Mouse (Mus musculus) G1E (cell line): Measurements from ENCODE around the gene Fndc1. TPM values are rescaled to one million over a fixed set of nuclear protein-coding genes. Genes with fewer than 3 reads are reported as not detected.

Experiments
- ATAC-seq: 2 replicates; pipeline ENCODE4 v1.8.0; 2016; ENCODE audit warnings: mild to moderate bottlenecking; ENCODE audit not compliant: insufficient number of reproducible peaks, poor library complexity, low FRiP score, severe bottlenecking; ENCODE audit errors: extremely low read depth
- DNase-seq: peaks from one replicate; pipeline ENCODE4 v3.0.0; 2012; ENCODE audit warnings: low spot score
- H3K27me3 ChIP-seq: 2 replicates; pipeline ENCODE4 v1.6.1; 2012; ENCODE audit warnings: mild to moderate bottlenecking, low read length, inconsistent platforms; ENCODE audit not compliant: insufficient read depth
- H3K36me3 ChIP-seq: replicated peaks from 2 replicates; pipeline ENCODE3; 2012; ENCODE audit warnings: mild to moderate bottlenecking, inconsistent platforms
- H3K4me1 ChIP-seq: 2 replicates; pipeline ENCODE4 v1.6.1; 2012; ENCODE audit warnings: low read depth, low read length, inconsistent platforms, mixed read lengths; ENCODE audit not compliant: insufficient read depth
- H3K4me3 ChIP-seq: 2 replicates; pipeline ENCODE4 v1.5.1; 2012; ENCODE audit warnings: low read depth, mild to moderate bottlenecking, inconsistent platforms, low read length, moderate library complexity, mixed read lengths
- H3K9me3 ChIP-seq: replicated peaks from 2 replicates; pipeline ENCODE4 v1.6.1; 2012; ENCODE audit warnings: inconsistent platforms
- CTCF ChIP-seq: IDR thresholded peaks from 2 replicates; pipeline ENCODE4 v1.5.1; 2012; ENCODE audit warnings: low read depth, low read length, inconsistent platforms, mixed read lengths
- GATA1 ChIP-seq: IDR thresholded peaks from 2 replicates; pipeline ENCODE4 v1.6.1; 2012; ENCODE audit warnings: borderline replicate concordance, low read length, inconsistent platforms, mixed read lengths
- GATA2 ChIP-seq: IDR thresholded peaks from 2 replicates; pipeline ENCODE4 v1.6.1; 2012; ENCODE audit warnings: low read depth, low read length, inconsistent platforms, borderline replicate concordance
- POLR2AphosphoS5 ChIP-seq: IDR thresholded peaks from 2 replicates; pipeline ENCODE4 v1.6.1; 2012; ENCODE audit warnings: low read depth, low read length, inconsistent platforms; ENCODE audit not compliant: insufficient replicate concordance
- TAL1 ChIP-seq: conservative IDR thresholded peaks from 2 replicates; pipeline ENCODE4 v1.6.1; 2012; ENCODE audit warnings: low read depth, low read length, inconsistent platforms, mixed read lengths
- polyA plus RNA-seq: library from polyadenylated mRNA; stranded (reverse); fragments of >175 nt; gene quantifications from 2 replicates; pipeline ENCODE4 v1.2.3, GENCODE M21; 2012
- total RNA-seq, 2 experiments: library from RNA; stranded (forward) in 1 of 2; stranded (reverse) in 1 of 2; fragments of 200-1000 nt in 1 of 2; fragments of >200 nt in 1 of 2; fragmentation: Nextera tagmentation in 1 of 2; gene quantifications; 2 replicates each; pipeline ENCODE4 v1.2.3; 2014 to 2017

Fndc1 gene
- total and polyA plus RNA-seq, 3 experiments, result 0.44 TPM; not detected in 2

- Histone ChIP-seq H3K36me3 (no peaks in the 10 kb centered on the region), H3K27me3 (no peaks in the 10 kb centered on the region), H3K9me3 (peaks cover 12% of the 10 kb centered on the region), H3K4me3 (no peak overlapping the region), H3K4me1 (no peaks in the 10 kb centered on the region)
- DNase-seq (no peak), ATAC-seq (no peak)
- no peak for TF ChIP-seq POLR2AphosphoS5
- no peak for TF ChIP-seq CTCF
- TF ChIP-seq TAL1, result no peak
- no peak for TF ChIP-seq GATA1
- TF ChIP-seq GATA2, result no peak
Observed at GRCm38 (mm10) chr17:7746841-7747240, 80.3 kb downstream of the Fndc1 start.

GRCm38 (mm10) chr17:7744976-7745375 lies 82.1 kb downstream of the Fndc1 start:
- no peaks in the 10 kb centered on the region for H3K27me3 ChIP-seq
- no peak overlapping the region for H3K4me3 ChIP-seq
- DNase-seq (no peak), ATAC-seq (no peak)
- peaks cover 9% of the 10 kb centered on the region; the same call in 1 of the 2 replicates for H3K9me3 ChIP-seq
- TF ChIP-seq GATA1 (no peak), POLR2AphosphoS5 (no peak), TAL1 (no peak), GATA2 (no peak), CTCF (no peak)
- no peaks in the 10 kb centered on the region for H3K36me3 ChIP-seq
- no peaks in the 10 kb centered on the region for H3K4me1 ChIP-seq

GRCm38 (mm10) chr17:7740988-7741387 lies 86.1 kb downstream of the Fndc1 start:
- DNase-seq, result no peak
- TF ChIP-seq TAL1, result no peak
- no peak for TF ChIP-seq GATA1
- no peak for TF ChIP-seq CTCF
- no peak for TF ChIP-seq POLR2AphosphoS5
- TF ChIP-seq GATA2, result no peak

GRCm38 (mm10) chr17:7722991-7723390 lies 104.1 kb downstream of the Fndc1 start:
- Histone ChIP-seq H3K4me3 (no peak overlapping the region), H3K36me3 (no peaks in the 10 kb centered on the region), H3K9me3 (peaks cover 3% of the 10 kb centered on the region), H3K4me1 (no peaks in the 10 kb centered on the region), H3K27me3 (no peaks in the 10 kb centered on the region)
- DNase-seq (no peak), ATAC-seq (no peak)
- TF ChIP-seq POLR2AphosphoS5, result no peak
- TF ChIP-seq TAL1, result no peak
- TF ChIP-seq GATA1, result no peak
- no peak for TF ChIP-seq CTCF
- TF ChIP-seq GATA2, result no peak

More at GRCm38 (mm10) chr17:7740988-7741387, 86.1 kb downstream of the Fndc1 start:
- H3K27me3 ChIP-seq, result no peaks in the 10 kb centered on the region
- no peaks in the 10 kb centered on the region for H3K36me3 ChIP-seq
- H3K4me3 ChIP-seq, result no peak overlapping the region
- no peak for ATAC-seq
- H3K9me3 ChIP-seq, result peaks cover 3% of the 10 kb centered on the region; the same call in 1 of the 2 replicates
- no peaks in the 10 kb centered on the region for H3K4me1 ChIP-seq

GRCm38 (mm10) chr17:7718886-7719285 lies 108.2 kb downstream of the Fndc1 start:
- Histone ChIP-seq H3K36me3 (no peaks in the 10 kb centered on the region), H3K9me3 (peaks cover 3% of the 10 kb centered on the region; the same call in 1 of the 2 replicates), H3K4me1 (no peaks in the 10 kb centered on the region), H3K4me3 (no peak overlapping the region), H3K27me3 (no peaks in the 10 kb centered on the region)
- TF ChIP-seq TAL1 (no peak), POLR2AphosphoS5 (no peak), CTCF (no peak), GATA2 (no peak), GATA1 (no peak)
- DNase-seq (no peak), ATAC-seq (no peak)

GRCm38 (mm10) chr17:7717945-7718344 lies 109.2 kb downstream of the Fndc1 start:
- no peak overlapping the region for H3K4me3 ChIP-seq
- TF ChIP-seq GATA1 (no peak), POLR2AphosphoS5 (no peak), TAL1 (no peak), GATA2 (no peak), CTCF (no peak)
- no peaks in the 10 kb centered on the region for H3K4me1 ChIP-seq
- H3K36me3 ChIP-seq, result no peaks in the 10 kb centered on the region
- H3K27me3 ChIP-seq, result no peaks in the 10 kb centered on the region
- ATAC-seq (no peak), DNase-seq (no peak)
- peaks cover 7% of the 10 kb centered on the region; the same call in 1 of the 2 replicates for H3K9me3 ChIP-seq

GRCm38 (mm10) chr17:7713020-7713419 lies 114.1 kb downstream of the Fndc1 start:
- DNase-seq (no peak), ATAC-seq (no peak)
- H3K9me3 ChIP-seq, result 0 out of 2 replicates have a peak, but pooled peaks cover 4% of the 10 kb centered on the region
- H3K36me3 ChIP-seq, result no peaks in the 10 kb centered on the region
- no peak overlapping the region for H3K4me3 ChIP-seq
- no peaks in the 10 kb centered on the region for H3K4me1 ChIP-seq
- H3K27me3 ChIP-seq, result no peaks in the 10 kb centered on the region
- no peak for TF ChIP-seq CTCF
- no peak for TF ChIP-seq TAL1
- no peak for TF ChIP-seq GATA1
- TF ChIP-seq GATA2, result no peak
- no peak for TF ChIP-seq POLR2AphosphoS5
